ENCODE assay signal across 8 mouse cellular contexts in genomic region chr1:170868107-170868904, GRCm38 (mm10). TPM values are rescaled to one million over a fixed set of nuclear protein-coding genes. Genes with fewer than 3 reads are reported as not detected.
A peak's percentile ranks its signal among the peaks of the same experiment; 100 is the strongest.
DNase-seq lines count a peak whose midpoint lies in the region; ATAC-seq and TF ChIP-seq lines count a peak whose summit lies in the region.

No protein-coding gene starts in this region.

- DNase-seq in c-Kit-negative CD71-positive TER-119-positive erythroid progenitor cells, embryonic 14.5 days (ENCODE audit: low read depth, low spot score): peak; percentile 68
- DNase-seq in fat pad, adult 2 months (ENCODE audit: extremely low read depth, low read depth, low spot score): peak; percentile 50
- DNase-seq in kidney, postnatal 0 days (ENCODE audit: low spot score): peak; percentile 95
- peak; percentile 73 for DNase-seq in liver, embryonic 11.5 days (ENCODE audit: low spot score)

- peak; percentile 65 for TF ChIP-seq POLR2A in myocyte (IDR thresholded peaks at IDR 0.05; ENCODE audit: insufficient read length, low read depth)

- H3K27ac ChIP-seq in heart, embryonic 13.5 days (replicated peaks): peak overlapping the region; percentile 90; the same call in 1 of the 2 replicates
- H3K27ac ChIP-seq in kidney, postnatal 0 days: no peak overlapping the region; the same call in 1 of the 2 replicates
- H3K27ac ChIP-seq in liver, embryonic 11.5 days (ENCODE audit: low read depth, low read length): peak overlapping the region; percentile 82
- peak overlapping the region; percentile 82; the same call in 1 of the 2 replicates for H3K27ac ChIP-seq in stomach, embryonic 14.5 days (ENCODE audit: low read length)

- peak overlapping the region; percentile 80 for H3K4me2 ChIP-seq in heart, embryonic 13.5 days
- H3K4me2 ChIP-seq in kidney, postnatal 0 days (ENCODE audit: low read length): peak overlapping the region; percentile 87
- H3K4me2 ChIP-seq in liver, embryonic 11.5 days: peak overlapping the region; percentile 77
- H3K4me2 ChIP-seq in myocyte (ENCODE audit: low read depth): peak overlapping the region; percentile 71
- H3K4me2 ChIP-seq in stomach, embryonic 14.5 days (replicated peaks; ENCODE audit: low read depth, low read length): peak overlapping the region; percentile 66

- peak overlapping the region; percentile 96 for H3K9ac ChIP-seq in heart, embryonic 13.5 days
- H3K9ac ChIP-seq in kidney, postnatal 0 days (ENCODE audit: low read depth, low read length): peak overlapping the region; percentile 75
- peak overlapping the region; percentile 90 for H3K9ac ChIP-seq in liver, embryonic 11.5 days (ENCODE audit: low read depth, low read length)
- 0 out of 2 replicates have a peak overlapping the region, but pooled peaks have one; percentile 74 for H3K9ac ChIP-seq in stomach, embryonic 14.5 days (replicated peaks; ENCODE audit: low read depth, low read length)

- TF ChIP-seq CTCF in kidney, postnatal 0 days (IDR thresholded peaks at IDR 0.05; ENCODE audit: low read depth): no peak; the same call in 1 of the 2 replicates

- peaks cover 43% of the 10 kb centered on the region for H3K79me2 ChIP-seq in myocyte (ENCODE audit: control insufficient read depth, insufficient read depth)

- H3K4me1 ChIP-seq in heart, embryonic 13.5 days: peaks cover 29% of the 10 kb centered on the region
- no peaks in the 10 kb centered on the region; the same call in 1 of the 2 replicates for H3K4me1 ChIP-seq in kidney, postnatal 0 days (replicated peaks; ENCODE audit: insufficient read depth, low read length)
- peaks cover 17% of the 10 kb centered on the region for H3K4me1 ChIP-seq in liver, embryonic 11.5 days (replicated peaks; ENCODE audit: control insufficient read depth, insufficient read depth, low read length)
- H3K4me1 ChIP-seq in stomach, embryonic 14.5 days (ENCODE audit: control insufficient read depth, insufficient read depth, low read length): no peaks in the 10 kb centered on the region

- H3K27me3 ChIP-seq in heart, embryonic 13.5 days (replicated peaks): no peaks in the 10 kb centered on the region
- H3K27me3 ChIP-seq in kidney, postnatal 0 days (ENCODE audit: insufficient read depth, low read length): no peaks in the 10 kb centered on the region
- H3K27me3 ChIP-seq in liver, embryonic 11.5 days (replicated peaks; ENCODE audit: control insufficient read depth, insufficient read depth, low read length): no peaks in the 10 kb centered on the region
- H3K27me3 ChIP-seq in myocyte (ENCODE audit: control insufficient read depth, insufficient read depth, insufficient read length): no peaks in the 10 kb centered on the region
- no peaks in the 10 kb centered on the region for H3K27me3 ChIP-seq in stomach, embryonic 14.5 days (ENCODE audit: control insufficient read depth, insufficient read depth, low read length)

- H3K4me3 ChIP-seq in heart, embryonic 13.5 days: peak overlapping the region; percentile 97
- H3K4me3 ChIP-seq in kidney, postnatal 0 days (replicated peaks; ENCODE audit: low read depth, low read length): peak overlapping the region; percentile 88
- peak overlapping the region; percentile 92 for H3K4me3 ChIP-seq in liver, embryonic 11.5 days (ENCODE audit: low read depth, low read length)
- peak overlapping the region; percentile 97 for H3K4me3 ChIP-seq in myocyte
- peak overlapping the region; percentile 95 for H3K4me3 ChIP-seq in stomach, embryonic 14.5 days (ENCODE audit: low read depth, low read length)

- H3K36me3 ChIP-seq in heart, embryonic 13.5 days: peaks cover 17% of the 10 kb centered on the region
- no peaks in the 10 kb centered on the region for H3K36me3 ChIP-seq in kidney, postnatal 0 days (ENCODE audit: insufficient read depth, low read length)
- H3K36me3 ChIP-seq in liver, embryonic 11.5 days (ENCODE audit: control insufficient read depth, insufficient read depth, low read length): 0 out of 2 replicates have a peak, but pooled peaks cover 4% of the 10 kb centered on the region
- no peaks in the 10 kb centered on the region for H3K36me3 ChIP-seq in myocyte (ENCODE audit: control insufficient read depth, insufficient read depth)
- H3K36me3 ChIP-seq in stomach, embryonic 14.5 days (ENCODE audit: control insufficient read depth, insufficient read depth, low read length): no peaks in the 10 kb centered on the region

- H3K9me3 ChIP-seq in heart, embryonic 13.5 days: no peaks in the 10 kb centered on the region
- H3K9me3 ChIP-seq in kidney, postnatal 0 days (replicated peaks; ENCODE audit: low read length): no peaks in the 10 kb centered on the region
- no peaks in the 10 kb centered on the region for H3K9me3 ChIP-seq in liver, embryonic 11.5 days (ENCODE audit: control insufficient read depth, low read length)
- no peaks in the 10 kb centered on the region for H3K9me3 ChIP-seq in stomach, embryonic 14.5 days (ENCODE audit: control insufficient read depth, low read depth, low read length)

- WGBS in heart, embryonic 13.5 days: 1% methylated on average over 33 of the region's 33 CpGs
- WGBS in kidney, postnatal 0 days: under 1% methylated on average over 33 of the region's 33 CpGs
- WGBS in liver, embryonic 11.5 days: under 1% methylated on average over 33 of the region's 33 CpGs
- WGBS in stomach, embryonic 14.5 days: 1% methylated on average over 33 of the region's 33 CpGs

- ATAC-seq in CD4-positive, CD25-positive, alpha-beta regulatory T cell, adult 4 months: peak; percentile 42
- peak; percentile 67; the same call in 1 of the 2 replicates for ATAC-seq in heart, embryonic 13.5 days (ENCODE audit: extremely low read depth, insufficient number of reproducible peaks, low FRiP score, low TSS enrichment)
- peak; percentile 63 for ATAC-seq in kidney, postnatal 0 days (replicated peaks; ENCODE audit: low FRiP score, low read depth)
- ATAC-seq in liver, embryonic 11.5 days (replicated peaks; ENCODE audit: low FRiP score): peak; percentile 72
- ATAC-seq in stomach, embryonic 14.5 days (ENCODE audit: insufficient number of reproducible peaks, insufficient read depth, low FRiP score, low read depth): peak; percentile 88

- peak overlapping the region; percentile 48 for H3ac ChIP-seq in myocyte (ENCODE audit: control insufficient read depth, insufficient read length)

TF ChIP-seq in myocyte, 11 proteins besides CTCF, POLR2A, EP300 and RAD21:
- TF ChIP-seq MAX (IDR thresholded peaks at IDR 0.05; ENCODE audit: low read depth) (peak; percentile 96), REST (IDR thresholded peaks at IDR 0.05; ENCODE audit: insufficient read depth, insufficient read length) (no peak), CEBPB (IDR thresholded peaks at IDR 0.05; ENCODE audit: insufficient read depth, poor library complexity, severe bottlenecking) (peak; percentile 90), POLR2AphosphoS2 (IDR thresholded peaks at IDR 0.05; ENCODE audit: insufficient read length, low read depth) (peak; percentile 65)

RNA-seq across cellular contexts. Expression of gene Atf6, which starts 0.7 kb away (rescaled TPM):
- 1 to 10 TPM; 5.8 to 8.8 TPM for polyA plus RNA-seq in CD4-positive, CD25-positive, alpha-beta regulatory T cell, adult 4 months (2017; shearing (Covaris generic))
- polyA plus RNA-seq in heart, embryonic 13.5 days (2015; fragmentation: Nextera tagmentation; extraction: Ambion mirVana): 10.1 TPM in 2 replicates
- 8.6 and 8.9 TPM in 2 replicates for polyA plus RNA-seq in kidney, postnatal 0 days (2015; fragmentation: Nextera tagmentation; extraction: Ambion mirVana)
- 11.5 and 12.4 TPM in 2 replicates for polyA plus RNA-seq in liver, embryonic 11.5 days (2014; fragmentation: Nextera tagmentation; extraction: Ambion mirVana)
- 40.2 TPM for polyA plus RNA-seq in myocyte (2012; fragmentation: generic; extraction: Trizol)
- polyA plus RNA-seq in stomach, embryonic 14.5 days (2014; fragmentation: Nextera tagmentation; extraction: Ambion mirVana): 10.8 and 11.8 TPM in 2 replicates

RNA-seq across cellular contexts. Expression of gene Gm26620, which starts 16.6 kb away (rescaled TPM):
- polyA plus RNA-seq in CD4-positive, CD25-positive, alpha-beta regulatory T cell, adult 4 months (2017; shearing (Covaris generic)): not detected
- 0.48 and 0.76 TPM in 2 replicates for polyA plus RNA-seq in heart, embryonic 13.5 days (2015; fragmentation: Nextera tagmentation; extraction: Ambion mirVana)
- 2.0 and 2.1 TPM in 2 replicates for polyA plus RNA-seq in kidney, postnatal 0 days (2015; fragmentation: Nextera tagmentation; extraction: Ambion mirVana)
- 0.62 TPM in 1 of 2 replicates, not detected in the other for polyA plus RNA-seq in liver, embryonic 11.5 days (2014; fragmentation: Nextera tagmentation; extraction: Ambion mirVana)
- 0.06 TPM for polyA plus RNA-seq in myocyte (2012; fragmentation: generic; extraction: Trizol)
- 0.45 and 1.5 TPM in 2 replicates for polyA plus RNA-seq in stomach, embryonic 14.5 days (2014; fragmentation: Nextera tagmentation; extraction: Ambion mirVana)

RNA-seq across cellular contexts. Expression of gene Dusp12, which starts 17.0 kb away (rescaled TPM):
- polyA plus RNA-seq in CD4-positive, CD25-positive, alpha-beta regulatory T cell, adult 4 months (2017; shearing (Covaris generic)): 10 to 100 TPM; 14.8 to 16.1 TPM
- polyA plus RNA-seq in heart, embryonic 13.5 days (2015; fragmentation: Nextera tagmentation; extraction: Ambion mirVana): 24.9 and 30.1 TPM in 2 replicates
- polyA plus RNA-seq in kidney, postnatal 0 days (2015; fragmentation: Nextera tagmentation; extraction: Ambion mirVana): 32.8 and 34.9 TPM in 2 replicates
- polyA plus RNA-seq in liver, embryonic 11.5 days (2014; fragmentation: Nextera tagmentation; extraction: Ambion mirVana): 34.8 and 36.7 TPM in 2 replicates
- polyA plus RNA-seq in myocyte (2012; fragmentation: generic; extraction: Trizol): 26.8 TPM
- polyA plus RNA-seq in stomach, embryonic 14.5 days (2014; fragmentation: Nextera tagmentation; extraction: Ambion mirVana): 38.9 and 40.5 TPM in 2 replicates

RNA-seq across cellular contexts. Expression of gene Fcrlb, which starts 44.4 kb away (rescaled TPM):
- not detected for polyA plus RNA-seq in CD4-positive, CD25-positive, alpha-beta regulatory T cell, adult 4 months (2017; shearing (Covaris generic))
- polyA plus RNA-seq in heart, embryonic 13.5 days (2015; fragmentation: Nextera tagmentation; extraction: Ambion mirVana): 0.11 TPM in 1 of 2 replicates, not detected in the other
- 0.32 and 0.41 TPM in 2 replicates for polyA plus RNA-seq in kidney, postnatal 0 days (2015; fragmentation: Nextera tagmentation; extraction: Ambion mirVana)
- polyA plus RNA-seq in liver, embryonic 11.5 days (2014; fragmentation: Nextera tagmentation; extraction: Ambion mirVana): 0.14 TPM in 1 of 2 replicates, not detected in the other
- polyA plus RNA-seq in myocyte (2012; fragmentation: generic; extraction: Trizol): 1.6 TPM
- polyA plus RNA-seq in stomach, embryonic 14.5 days (2014; fragmentation: Nextera tagmentation; extraction: Ambion mirVana): not detected in 2 replicates

RNA-seq across cellular contexts. Expression of gene Fcrla, which starts 59.1 kb away (rescaled TPM):
- polyA plus RNA-seq in CD4-positive, CD25-positive, alpha-beta regulatory T cell, adult 4 months (2017; shearing (Covaris generic)): 1 to 10 TPM in 1 of 2 experiments, under 1 TPM in 1; 0.52 to 3.9 TPM
- 0.14 and 0.20 TPM in 2 replicates for polyA plus RNA-seq in heart, embryonic 13.5 days (2015; fragmentation: Nextera tagmentation; extraction: Ambion mirVana)
- not detected in 2 replicates for polyA plus RNA-seq in kidney, postnatal 0 days (2015; fragmentation: Nextera tagmentation; extraction: Ambion mirVana)
- 0.35 and 0.45 TPM in 2 replicates for polyA plus RNA-seq in liver, embryonic 11.5 days (2014; fragmentation: Nextera tagmentation; extraction: Ambion mirVana)
- polyA plus RNA-seq in myocyte (2012; fragmentation: generic; extraction: Trizol): not detected
- polyA plus RNA-seq in stomach, embryonic 14.5 days (2014; fragmentation: Nextera tagmentation; extraction: Ambion mirVana): 0.18 TPM in 1 of 2 replicates, not detected in the other
